Mouse (Mus musculus): Measurements from ENCODE around the gene Hpse.

- TF ChIP-seq CTCF (IDR thresholded peaks at IDR 0.05; ENCODE audit: extremely low read depth, insufficient read depth, low read length) (no peak), POLR2A (IDR thresholded peaks at IDR 0.05; ENCODE audit: extremely low read depth, insufficient read depth, low read length) (no peak)
Observed at GRCm38 (mm10) chr5:100656352-100656751, 63.2 kb downstream of the Hpse start.

All from cortical plate, adult 2 months (tissue).